Mouse (Mus musculus) embryonic facial prominence, embryonic 12.5 days (tissue): ENCODE data around the gene Fmo2. TPM values are rescaled to one million over a fixed set of nuclear protein-coding genes. Genes with fewer than 3 reads are reported as not detected.

Experiments used
- ATAC-seq: fragments of 200-750 bp; cut with Nextera tagmentation; 2 replicates; pipeline ENCODE4 v1.8.0; 2017; ENCODE audit not compliant: insufficient number of reproducible peaks, insufficient read depth, low FRiP score, low TSS enrichment
- H3K27ac ChIP-seq: fragments of 300-500 bp; sonication (generic); 2 replicates; pipeline ENCODE4 v1.5.1; 2016; ENCODE audit warnings: mild to moderate bottlenecking
- H3K27me3 ChIP-seq: fragments of 300-500 bp; sonication (generic); 2 replicates; pipeline ENCODE4 v1.6.1; 2016; ENCODE audit warnings: mild to moderate bottlenecking, moderate library complexity
- H3K36me3 ChIP-seq: fragments of 300-500 bp; sonication (generic); 2 replicates; pipeline ENCODE4 v1.6.1; 2016; ENCODE audit warnings: mild to moderate bottlenecking
- H3K4me1 ChIP-seq: fragments of 300-500 bp; sonication (generic); 2 replicates; pipeline ENCODE4 v1.6.1; 2016
- H3K4me2 ChIP-seq: fragments of 300-500 bp; sonication (generic); replicated peaks from 2 replicates; pipeline ENCODE4 v1.6.1; 2016; ENCODE audit warnings: mild to moderate bottlenecking, moderate library complexity
- H3K4me3 ChIP-seq: fragments of 300-500 bp; sonication (generic); 2 replicates; pipeline ENCODE4 v1.5.1; 2016; ENCODE audit warnings: mild to moderate bottlenecking
- H3K9ac ChIP-seq: fragments of 300-500 bp; sonication (generic); 2 replicates; pipeline ENCODE4 v1.6.1; 2016; ENCODE audit warnings: mild to moderate bottlenecking, moderate library complexity
- H3K9me3 ChIP-seq: fragments of 300-500 bp; sonication (generic); 2 replicates; pipeline ENCODE4 v1.6.1; 2016; ENCODE audit warnings: mild to moderate bottlenecking, moderate library complexity
- WGBS: fragments of 180-500 bp; shearing (Covaris S2); methylation state at CpG from one replicate; pipeline ENCODE4 v1.1.7; 2016; 5-methylcytosine and 5-hydroxymethylcytosine counted together
- polyA plus RNA-seq: library from polyadenylated mRNA; unstranded; fragments of >200 nt; fragmentation: Nextera tagmentation; extraction: Ambion mirVana; gene quantifications from 2 replicates; pipeline ENCODE4 v1.2.1, GENCODE M21; 2016

The Fmo2 gene
- polyA plus RNA-seq, 1 experiment from 2014 or later = 0.59 TPM

GRCm38 (mm10) chr1:162931310-162931875, 32.9 kb upstream of the Fmo2 start:
- no peak for ATAC-seq
- no peak overlapping the region for H3K4me2 ChIP-seq
- H3K27me3 ChIP-seq = no peaks in the 10 kb centered on the region
- no peaks in the 10 kb centered on the region for H3K36me3 ChIP-seq
- WGBS = 72% methylated on average over 4 of the region's 4 CpGs
- H3K9me3 ChIP-seq = no peaks in the 10 kb centered on the region
- no peak overlapping the region for H3K9ac ChIP-seq
- H3K27ac ChIP-seq = no peak overlapping the region
- H3K4me1 ChIP-seq = peaks cover 7% of the 10 kb centered on the region; the same call in 1 of the 2 replicates
- H3K4me3 ChIP-seq = no peak overlapping the region

GRCm38 (mm10) chr1:162930631-162931030, 32.1 kb upstream of the Fmo2 start:
- Histone ChIP-seq H3K27me3 (no peaks in the 10 kb centered on the region), H3K36me3 (no peaks in the 10 kb centered on the region), H3K9ac (no peak overlapping the region), H3K9me3 (no peaks in the 10 kb centered on the region), H3K27ac (no peak overlapping the region), H3K4me1 (peaks cover 7% of the 10 kb centered on the region; the same call in 1 of the 2 replicates), H3K4me2 (no peak overlapping the region), H3K4me3 (no peak overlapping the region)
- 79% methylated on average over 2 of the region's 2 CpGs for WGBS
- no peak for ATAC-seq

- Histone ChIP-seq H3K4me1 (peaks cover 1% of the 10 kb centered on the region; the same call in 1 of the 2 replicates), H3K9ac (no peak overlapping the region), H3K4me3 (no peak overlapping the region), H3K27ac (no peak overlapping the region), H3K27me3 (no peaks in the 10 kb centered on the region), H3K9me3 (no peaks in the 10 kb centered on the region), H3K4me2 (no peak overlapping the region), H3K36me3 (no peaks in the 10 kb centered on the region)
- 82% methylated on average over 3 of the region's 3 CpGs for WGBS
- ATAC-seq = no peak
Measured at GRCm38 (mm10) chr1:162929146-162929545, 30.6 kb upstream of the Fmo2 start.

GRCm38 (mm10) chr1:162925121-162925520, 26.6 kb upstream of the Fmo2 start:
- H3K4me2 ChIP-seq = no peak overlapping the region
- H3K9me3 ChIP-seq = no peaks in the 10 kb centered on the region
- WGBS = 73% methylated on average over 1 of the region's 1 CpGs
- no peaks in the 10 kb centered on the region for H3K4me1 ChIP-seq
- H3K9ac ChIP-seq = no peak overlapping the region
- ATAC-seq = no peak
- no peaks in the 10 kb centered on the region for H3K27me3 ChIP-seq
- no peak overlapping the region for H3K27ac ChIP-seq
- H3K4me3 ChIP-seq = no peak overlapping the region
- H3K36me3 ChIP-seq = no peaks in the 10 kb centered on the region

GRCm38 (mm10) chr1:162916661-162917060, 18.1 kb upstream of the Fmo2 start:
- no peak for ATAC-seq
- Histone ChIP-seq H3K36me3 (no peaks in the 10 kb centered on the region), H3K9ac (no peak overlapping the region), H3K27me3 (no peaks in the 10 kb centered on the region), H3K4me3 (no peak overlapping the region), H3K4me2 (no peak overlapping the region), H3K4me1 (no peaks in the 10 kb centered on the region), H3K27ac (no peak overlapping the region), H3K9me3 (no peaks in the 10 kb centered on the region)
- 80% methylated on average over 8 of the region's 8 CpGs for WGBS

- Histone ChIP-seq H3K27me3 (no peaks in the 10 kb centered on the region), H3K4me1 (no peaks in the 10 kb centered on the region), H3K4me2 (no peak overlapping the region), H3K9me3 (no peaks in the 10 kb centered on the region), H3K9ac (no peak overlapping the region), H3K27ac (no peak overlapping the region), H3K36me3 (no peaks in the 10 kb centered on the region), H3K4me3 (no peak overlapping the region)
- 87% methylated on average over 4 of the region's 4 CpGs for WGBS
- ATAC-seq = no peak
Measured at GRCm38 (mm10) chr1:162914932-162915556, 16.5 kb upstream of the Fmo2 start.

- Histone ChIP-seq H3K4me1 (no peaks in the 10 kb centered on the region), H3K9ac (no peak overlapping the region), H3K4me3 (no peak overlapping the region), H3K27me3 (no peaks in the 10 kb centered on the region), H3K4me2 (no peak overlapping the region), H3K27ac (no peak overlapping the region), H3K36me3 (no peaks in the 10 kb centered on the region), H3K9me3 (no peaks in the 10 kb centered on the region)
- no peak for ATAC-seq
Measured at GRCm38 (mm10) chr1:162912085-162912484, 13.6 kb upstream of the Fmo2 start.

- Histone ChIP-seq H3K27ac (no peak overlapping the region), H3K4me1 (no peaks in the 10 kb centered on the region), H3K9me3 (no peaks in the 10 kb centered on the region), H3K4me3 (no peak overlapping the region), H3K36me3 (no peaks in the 10 kb centered on the region), H3K4me2 (no peak overlapping the region), H3K27me3 (no peaks in the 10 kb centered on the region), H3K9ac (no peak overlapping the region)
- WGBS = 59% methylated on average over 4 of the region's 4 CpGs
- 0 out of 2 replicates have a peak, but pooled peaks have one; percentile 52 for ATAC-seq
Measured at GRCm38 (mm10) chr1:162901879-162902278, 3.4 kb upstream of the Fmo2 start.

- Histone ChIP-seq H3K4me1 (no peaks in the 10 kb centered on the region), H3K9me3 (no peaks in the 10 kb centered on the region), H3K27ac (no peak overlapping the region), H3K27me3 (no peaks in the 10 kb centered on the region), H3K4me3 (no peak overlapping the region), H3K4me2 (no peak overlapping the region), H3K9ac (no peak overlapping the region), H3K36me3 (no peaks in the 10 kb centered on the region)
- WGBS = 27% methylated on average over 6 of the region's 6 CpGs
- no peak for ATAC-seq
Measured at GRCm38 (mm10) chr1:162895900-162896299, 2.6 kb downstream of the Fmo2 start.

- no peak overlapping the region for H3K9ac ChIP-seq
- WGBS = 92% methylated on average over 6 of the region's 6 CpGs
- H3K9me3 ChIP-seq = peaks cover 4% of the 10 kb centered on the region; the same call in 1 of the 2 replicates
- ATAC-seq = no peak
- no peaks in the 10 kb centered on the region for H3K4me1 ChIP-seq
- no peak overlapping the region for H3K27ac ChIP-seq
- H3K36me3 ChIP-seq = no peaks in the 10 kb centered on the region
- H3K27me3 ChIP-seq = no peaks in the 10 kb centered on the region
- no peak overlapping the region for H3K4me2 ChIP-seq
- H3K4me3 ChIP-seq = no peak overlapping the region
Measured at GRCm38 (mm10) chr1:162893014-162893413, 5.5 kb downstream of the Fmo2 start.

- Histone ChIP-seq H3K4me3 (no peak overlapping the region), H3K9ac (no peak overlapping the region), H3K4me1 (no peaks in the 10 kb centered on the region), H3K9me3 (peaks cover 4% of the 10 kb centered on the region; the same call in 1 of the 2 replicates), H3K27ac (no peak overlapping the region), H3K36me3 (no peaks in the 10 kb centered on the region), H3K4me2 (no peak overlapping the region), H3K27me3 (no peaks in the 10 kb centered on the region)
- no peak for ATAC-seq
- 56% methylated on average over 6 of the region's 6 CpGs for WGBS
Measured at GRCm38 (mm10) chr1:162891980-162892451, 6.5 kb downstream of the Fmo2 start.

- Histone ChIP-seq H3K9ac (no peak overlapping the region), H3K27ac (no peak overlapping the region), H3K4me3 (no peak overlapping the region), H3K4me2 (no peak overlapping the region), H3K27me3 (no peaks in the 10 kb centered on the region), H3K9me3 (peaks cover 4% of the 10 kb centered on the region; the same call in 1 of the 2 replicates), H3K36me3 (no peaks in the 10 kb centered on the region), H3K4me1 (no peaks in the 10 kb centered on the region)
- WGBS = 72% methylated on average over 12 of the region's 12 CpGs
- no peak for ATAC-seq
Measured at GRCm38 (mm10) chr1:162888646-162889045, 9.9 kb downstream of the Fmo2 start.
